Mouse (Mus musculus): Measurements from ENCODE around the gene Cux1. TPM values are rescaled to one million over a fixed set of nuclear protein-coding genes. Genes with fewer than 3 reads are reported as not detected.

Gene Cux1
- polyA plus RNA-seq, 2 experiments, result 39.0 to 64.3 TPM

- WGBS, result 10% methylated on average over 9 of the region's 9 CpGs
- H3K9me3 ChIP-seq (ENCODE audit: control insufficient read depth, low read length), result no peaks in the 10 kb centered on the region
- no peak for TF ChIP-seq POLR2A (IDR thresholded peaks at IDR 0.05; ENCODE audit: borderline replicate concordance, extremely low read depth, insufficient read depth, insufficient read length)
- H3K4me1 ChIP-seq (ENCODE audit: control insufficient read depth, insufficient read depth, low read length), result peaks cover 3% of the 10 kb centered on the region; the same call in 1 of the 2 replicates
- H3K27ac ChIP-seq (replicated peaks; ENCODE audit: low read depth, low read length), result no peak overlapping the region
- peak overlapping the region; percentile 23; the same call in 1 of the 2 replicates for H3K4me2 ChIP-seq (replicated peaks; ENCODE audit: low read depth, low read length, severe bottlenecking)
- H3K27me3 ChIP-seq (ENCODE audit: control insufficient read depth, insufficient read depth, low read length), result peaks cover 25% of the 10 kb centered on the region
- H3K4me3 ChIP-seq (replicated peaks; ENCODE audit: low read length), result peak overlapping the region; percentile 9; the same call in 1 of the 2 replicates
- ATAC-seq (ENCODE audit: low FRiP score, low read depth) (no peak), DNase-seq (ENCODE audit: low spot score) (no peak)
- no peak overlapping the region for H3K9ac ChIP-seq (ENCODE audit: low read depth, low read length, severe bottlenecking)
- no peaks in the 10 kb centered on the region for H3K36me3 ChIP-seq (ENCODE audit: control insufficient read depth, insufficient read depth, low read length)
These were observed 13.9 kb upstream of the Cux1 start for GRCm38 (mm10) chr5:136581166-136581565.

GRCm38 (mm10) chr5:136578201-136578600, 10.9 kb upstream of the Cux1 start:
- H3K9me3 ChIP-seq (ENCODE audit: control insufficient read depth, low read length), result no peaks in the 10 kb centered on the region
- no peak overlapping the region for H3K4me2 ChIP-seq (replicated peaks; ENCODE audit: low read depth, low read length, severe bottlenecking)
- 56% methylated on average over 10 of the region's 10 CpGs for WGBS
- H3K9ac ChIP-seq (ENCODE audit: low read depth, low read length, severe bottlenecking), result no peak overlapping the region
- peaks cover 3% of the 10 kb centered on the region; the same call in 1 of the 2 replicates for H3K4me1 ChIP-seq (ENCODE audit: control insufficient read depth, insufficient read depth, low read length)
- no peak for TF ChIP-seq POLR2A (IDR thresholded peaks at IDR 0.05; ENCODE audit: borderline replicate concordance, extremely low read depth, insufficient read depth, insufficient read length)
- peaks cover 32% of the 10 kb centered on the region for H3K27me3 ChIP-seq (ENCODE audit: control insufficient read depth, insufficient read depth, low read length)
- ATAC-seq (ENCODE audit: low FRiP score, low read depth) (no peak), DNase-seq (ENCODE audit: low spot score) (no peak)
- H3K36me3 ChIP-seq (ENCODE audit: control insufficient read depth, insufficient read depth, low read length), result no peaks in the 10 kb centered on the region
- no peak overlapping the region for H3K27ac ChIP-seq (replicated peaks; ENCODE audit: low read depth, low read length)
- H3K4me3 ChIP-seq (replicated peaks; ENCODE audit: low read length), result no peak overlapping the region

- no peaks in the 10 kb centered on the region for H3K36me3 ChIP-seq (ENCODE audit: control insufficient read depth, insufficient read depth, low read length)
- H3K9ac ChIP-seq (ENCODE audit: low read depth, low read length, severe bottlenecking), result no peak overlapping the region
- no peak overlapping the region for H3K4me2 ChIP-seq (replicated peaks; ENCODE audit: low read depth, low read length, severe bottlenecking)
- WGBS, result 57% methylated on average over 7 of the region's 7 CpGs
- H3K4me3 ChIP-seq (replicated peaks; ENCODE audit: low read length), result no peak overlapping the region
- no peak overlapping the region for H3K27ac ChIP-seq (replicated peaks; ENCODE audit: low read depth, low read length)
- no peaks in the 10 kb centered on the region for H3K9me3 ChIP-seq (ENCODE audit: control insufficient read depth, low read length)
- H3K4me1 ChIP-seq (ENCODE audit: control insufficient read depth, insufficient read depth, low read length), result peaks cover 18% of the 10 kb centered on the region
- no peak for DNase-seq (ENCODE audit: low spot score)
- ATAC-seq (ENCODE audit: low FRiP score, low read depth), result no peak
- H3K27me3 ChIP-seq (ENCODE audit: control insufficient read depth, insufficient read depth, low read length), result peaks cover 48% of the 10 kb centered on the region
- TF ChIP-seq POLR2A (IDR thresholded peaks at IDR 0.05; ENCODE audit: borderline replicate concordance, extremely low read depth, insufficient read depth, insufficient read length), result no peak
These were observed 2.9 kb upstream of the Cux1 start for GRCm38 (mm10) chr5:136570171-136570570.

GRCm38 (mm10) chr5:136568776-136569175, 1.5 kb upstream of the Cux1 start:
- Histone ChIP-seq H3K27me3 (ENCODE audit: control insufficient read depth, insufficient read depth, low read length) (peaks cover 42% of the 10 kb centered on the region), H3K4me3 (replicated peaks; ENCODE audit: low read length) (peak overlapping the region; percentile 93), H3K9me3 (ENCODE audit: control insufficient read depth, low read length) (no peaks in the 10 kb centered on the region), H3K4me2 (replicated peaks; ENCODE audit: low read depth, low read length, severe bottlenecking) (peak overlapping the region; percentile 99), H3K27ac (replicated peaks; ENCODE audit: low read depth, low read length) (no peak overlapping the region), H3K9ac (ENCODE audit: low read depth, low read length, severe bottlenecking) (0 out of 2 replicates have a peak overlapping the region, but pooled peaks have one; percentile 28), H3K36me3 (ENCODE audit: control insufficient read depth, insufficient read depth, low read length) (no peaks in the 10 kb centered on the region), H3K4me1 (ENCODE audit: control insufficient read depth, insufficient read depth, low read length) (peaks cover 22% of the 10 kb centered on the region)
- DNase-seq (ENCODE audit: low spot score), result no peak
- no peak for ATAC-seq (ENCODE audit: low FRiP score, low read depth)
- TF ChIP-seq POLR2A (IDR thresholded peaks at IDR 0.05; ENCODE audit: borderline replicate concordance, extremely low read depth, insufficient read depth, insufficient read length), result no peak
- 0% methylated on average over 12 of the region's 36 CpGs for WGBS

GRCm38 (mm10) chr5:136568026-136568765, 906 bp upstream of the Cux1 start:
- Histone ChIP-seq H3K27ac (replicated peaks; ENCODE audit: low read depth, low read length) (no peak overlapping the region), H3K4me1 (ENCODE audit: control insufficient read depth, insufficient read depth, low read length) (peaks cover 22% of the 10 kb centered on the region), H3K9me3 (ENCODE audit: control insufficient read depth, low read length) (no peaks in the 10 kb centered on the region), H3K4me2 (replicated peaks; ENCODE audit: low read depth, low read length, severe bottlenecking) (peak overlapping the region; percentile 99), H3K27me3 (ENCODE audit: control insufficient read depth, insufficient read depth, low read length) (peaks cover 42% of the 10 kb centered on the region), H3K36me3 (ENCODE audit: control insufficient read depth, insufficient read depth, low read length) (no peaks in the 10 kb centered on the region), H3K4me3 (replicated peaks; ENCODE audit: low read length) (peak overlapping the region; percentile 93), H3K9ac (ENCODE audit: low read depth, low read length, severe bottlenecking) (peak overlapping the region; percentile 88)
- ATAC-seq (ENCODE audit: low FRiP score, low read depth) (no peak), DNase-seq (ENCODE audit: low spot score) (peak; percentile 25)
- WGBS, result under 1% methylated on average over 36 of the region's 36 CpGs
- no peak for TF ChIP-seq POLR2A (IDR thresholded peaks at IDR 0.05; ENCODE audit: borderline replicate concordance, extremely low read depth, insufficient read depth, insufficient read length)
